Mouse (Mus musculus) midbrain, embryonic 14.5 days (tissue): ENCODE measurements at regions not wholly inside any gene's neighbourhood (a gene's known extent, or its start where the extent isn't known, plus 50 kb on each side); places are given as distances from the start of the nearest gene placed in this dataset.
A peak's percentile ranks its signal among the peaks of the same experiment; 100 is the strongest.

Experiments
- ATAC-seq: fragments of 200-750 bp; cut with Nextera tagmentation; 2 replicates; pipeline ENCODE4 v1.8.0; 2017; ENCODE audit warnings: moderate number of reproducible peaks, moderate library complexity; ENCODE audit not compliant: low FRiP score, low TSS enrichment
- DNase-seq: peaks from one replicate; pipeline ENCODE4 v3.0.0-alpha.2; 2015
- H3K27ac ChIP-seq: fragments of 300-500 bp; sonication (generic); replicated peaks from 2 replicates; pipeline ENCODE4 v1.5.1; 2014; ENCODE audit warnings: mild to moderate bottlenecking, low read depth, low read length, moderate library complexity
- H3K27me3 ChIP-seq: fragments of 300-500 bp; sonication (generic); 2 replicates; pipeline ENCODE4 v1.6.1; 2014; ENCODE audit warnings: low read length, control low read depth, mixed read lengths; ENCODE audit not compliant: control insufficient read depth, insufficient read depth
- H3K36me3 ChIP-seq: fragments of 300-500 bp; sonication (generic); 2 replicates; pipeline ENCODE4 v1.6.1; 2014; ENCODE audit warnings: low read length, control low read depth; ENCODE audit not compliant: control insufficient read depth, insufficient read depth
- H3K4me1 ChIP-seq: fragments of 300-500 bp; sonication (generic); 2 replicates; pipeline ENCODE4 v1.6.1; 2014; ENCODE audit warnings: mild to moderate bottlenecking, antibody characterized with exemption, low read length, control low read depth; ENCODE audit not compliant: control insufficient read depth, insufficient read depth
- H3K4me2 ChIP-seq: fragments of 300-500 bp; sonication (generic); 2 replicates; pipeline ENCODE4 v1.6.1; 2014; ENCODE audit warnings: mild to moderate bottlenecking, low read length, moderate library complexity
- H3K4me3 ChIP-seq: fragments of 300-500 bp; sonication (generic); replicated peaks from 2 replicates; pipeline ENCODE4 v1.5.1; 2014; ENCODE audit warnings: low read depth, low read length
- H3K9ac ChIP-seq: fragments of 300-500 bp; sonication (generic); replicated peaks from 2 replicates; pipeline ENCODE4 v1.6.1; 2014; ENCODE audit warnings: mild to moderate bottlenecking, low read length, moderate library complexity
- H3K9me3 ChIP-seq: fragments of 300-500 bp; sonication (generic); 2 replicates; pipeline ENCODE4 v1.6.1; 2016; ENCODE audit warnings: low read length, control low read depth, mixed read lengths; ENCODE audit not compliant: control insufficient read depth
- WGBS: fragments of 180-500 bp; shearing (Covaris S2); extraction: QIAGEN DNeasy Blood & Tissue Kit; methylation state at CpG from one replicate; pipeline ENCODE4 v1.1.7; 2014; 5-methylcytosine and 5-hydroxymethylcytosine counted together

DNA sequence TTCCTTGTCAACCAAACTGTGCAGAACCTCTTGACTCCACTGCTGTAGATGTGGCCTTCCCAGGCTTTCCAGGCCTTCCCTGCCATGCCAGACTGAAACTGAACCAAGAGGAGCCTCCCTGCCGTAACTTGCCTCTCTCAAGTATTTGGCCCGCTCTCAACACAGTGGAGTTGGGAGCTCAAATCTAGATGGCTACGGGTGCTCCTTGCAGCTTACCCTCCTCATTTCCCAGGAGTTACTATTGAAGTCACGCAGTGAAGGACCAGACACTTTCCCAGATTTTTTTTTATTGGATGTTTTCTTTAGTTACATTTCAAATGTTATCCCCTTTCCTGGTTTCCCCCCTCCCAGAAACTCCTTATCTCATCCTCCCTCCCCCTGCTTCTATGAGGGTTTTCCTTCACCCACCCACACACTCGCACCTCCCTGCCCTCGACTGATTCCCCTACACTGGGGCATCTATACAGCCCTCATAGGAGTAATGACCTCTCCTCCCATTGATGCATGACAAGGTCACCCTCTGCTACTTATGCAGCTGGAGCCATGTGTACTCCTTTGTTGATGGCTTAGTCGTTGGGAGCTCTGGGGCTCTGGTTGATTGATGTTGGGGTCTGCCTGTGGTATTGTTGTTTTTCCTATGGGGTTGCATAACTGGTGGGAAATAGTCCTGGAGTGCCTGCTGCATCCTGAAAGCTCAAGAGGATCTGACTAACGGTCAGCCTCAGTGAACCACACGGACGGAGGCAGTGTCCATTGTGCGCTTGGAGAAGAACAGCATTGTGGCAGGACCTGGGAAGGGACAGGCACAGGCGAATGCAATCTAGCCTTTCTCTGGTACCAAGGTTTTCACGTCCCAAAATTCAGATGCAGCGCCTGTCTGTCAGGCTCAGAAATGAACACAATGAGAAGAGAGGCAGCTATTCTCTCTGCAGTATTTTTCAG is 602.5 kb downstream of the Dok5 start:
- Histone ChIP-seq H3K27ac (no peak overlapping the region), H3K9me3 (no peaks in the 10 kb centered on the region), H3K9ac (no peak overlapping the region), H3K27me3 (no peaks in the 10 kb centered on the region), H3K4me3 (no peak overlapping the region), H3K4me2 (no peak overlapping the region), H3K36me3 (no peaks in the 10 kb centered on the region), H3K4me1 (0 out of 2 replicates have a peak, but pooled peaks cover 6% of the 10 kb centered on the region)
- ATAC-seq (no peak), DNase-seq (peak; percentile 29)
- WGBS: 39% methylated on average over 14 of the region's 14 CpGs

- Histone ChIP-seq H3K9ac (no peak overlapping the region), H3K36me3 (no peaks in the 10 kb centered on the region), H3K9me3 (no peaks in the 10 kb centered on the region), H3K27ac (no peak overlapping the region), H3K4me1 (0 out of 2 replicates have a peak, but pooled peaks cover 6% of the 10 kb centered on the region), H3K4me3 (no peak overlapping the region), H3K27me3 (no peaks in the 10 kb centered on the region), H3K4me2 (no peak overlapping the region)
- DNase-seq: no peak
- no peak for ATAC-seq
- WGBS: 87% methylated on average over 8 of the region's 8 CpGs
These were observed 601.2 kb downstream of the Dok5 start for GRCm38 (mm10) chr2:171332826-171333225.

GRCm38 (mm10) chr2:171331529-171331928 is 599.9 kb downstream of the Dok5 start:
- no peaks in the 10 kb centered on the region for H3K9me3 ChIP-seq
- no peak overlapping the region for H3K4me2 ChIP-seq
- no peak overlapping the region for H3K9ac ChIP-seq
- WGBS: 93% methylated on average over 3 of the region's 3 CpGs
- H3K36me3 ChIP-seq: no peaks in the 10 kb centered on the region
- no peak for DNase-seq
- 0 out of 2 replicates have a peak, but pooled peaks cover 6% of the 10 kb centered on the region for H3K4me1 ChIP-seq
- no peak overlapping the region for H3K27ac ChIP-seq
- no peak for ATAC-seq
- H3K4me3 ChIP-seq: no peak overlapping the region
- H3K27me3 ChIP-seq: no peaks in the 10 kb centered on the region

- no peak for DNase-seq
- Histone ChIP-seq H3K27ac (no peak overlapping the region), H3K4me3 (no peak overlapping the region), H3K36me3 (no peaks in the 10 kb centered on the region), H3K27me3 (no peaks in the 10 kb centered on the region), H3K4me1 (no peaks in the 10 kb centered on the region), H3K9ac (no peak overlapping the region), H3K9me3 (no peaks in the 10 kb centered on the region), H3K4me2 (no peak overlapping the region)
- ATAC-seq: no peak
- 69% methylated on average over 3 of the region's 3 CpGs for WGBS
These were observed 595.3 kb downstream of the Dok5 start for GRCm38 (mm10) chr2:171326909-171327308.

DNA sequence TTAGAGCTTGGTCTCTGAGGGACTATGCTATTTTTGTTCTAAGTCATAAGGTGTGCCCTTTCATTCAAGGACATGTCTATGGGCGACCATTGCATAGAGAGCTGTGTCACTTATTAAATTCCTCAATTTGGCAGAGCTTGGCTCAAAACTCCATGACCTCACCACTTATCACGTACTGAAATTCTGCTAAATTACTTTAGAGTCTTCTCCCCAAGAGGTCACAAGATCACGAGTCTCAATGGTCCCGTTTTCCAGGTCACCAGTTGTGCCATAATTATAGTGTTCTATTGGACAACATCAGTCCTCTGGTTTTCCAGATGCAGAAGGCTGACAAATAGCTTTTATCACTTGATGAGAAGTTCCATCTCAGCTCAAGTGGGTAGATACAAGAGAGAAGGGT is 576.9 kb downstream of the Dok5 start:
- DNase-seq (no peak), ATAC-seq (no peak)
- no peaks in the 10 kb centered on the region for H3K27me3 ChIP-seq
- H3K4me3 ChIP-seq: no peak overlapping the region
- 93% methylated on average over 4 of the region's 4 CpGs for WGBS
- no peak overlapping the region for H3K4me2 ChIP-seq
- no peak overlapping the region for H3K9ac ChIP-seq
- no peaks in the 10 kb centered on the region for H3K4me1 ChIP-seq
- H3K27ac ChIP-seq: no peak overlapping the region
- H3K36me3 ChIP-seq: no peaks in the 10 kb centered on the region
- H3K9me3 ChIP-seq: no peaks in the 10 kb centered on the region

DNA sequence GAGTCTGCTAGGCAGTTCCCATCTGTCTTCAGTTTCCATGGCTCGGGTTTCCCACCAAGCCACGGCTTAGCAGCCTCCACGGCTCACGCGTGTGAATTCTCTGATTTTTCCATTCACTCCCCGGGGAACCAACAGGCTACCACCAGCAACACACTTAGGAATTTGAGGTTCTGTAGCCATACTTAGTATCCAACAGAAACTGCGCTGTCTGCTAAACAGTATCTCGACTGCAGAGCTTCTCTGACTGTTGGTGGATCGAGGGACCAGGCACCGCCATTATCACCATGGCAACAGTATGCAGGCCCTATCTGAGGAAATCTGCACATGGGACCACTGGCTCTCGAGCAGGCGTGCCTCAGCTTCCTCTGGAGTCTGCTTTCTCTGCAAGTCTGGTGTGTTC is 574.4 kb downstream of the Dok5 start:
- Histone ChIP-seq H3K4me1 (no peaks in the 10 kb centered on the region), H3K9me3 (no peaks in the 10 kb centered on the region), H3K4me2 (no peak overlapping the region), H3K27me3 (no peaks in the 10 kb centered on the region), H3K4me3 (no peak overlapping the region), H3K36me3 (no peaks in the 10 kb centered on the region), H3K27ac (no peak overlapping the region), H3K9ac (no peak overlapping the region)
- WGBS: 52% methylated on average over 12 of the region's 12 CpGs
- DNase-seq: peak; percentile 69
- ATAC-seq: peak; percentile 48; the same call in 1 of the 2 replicates

DNA sequence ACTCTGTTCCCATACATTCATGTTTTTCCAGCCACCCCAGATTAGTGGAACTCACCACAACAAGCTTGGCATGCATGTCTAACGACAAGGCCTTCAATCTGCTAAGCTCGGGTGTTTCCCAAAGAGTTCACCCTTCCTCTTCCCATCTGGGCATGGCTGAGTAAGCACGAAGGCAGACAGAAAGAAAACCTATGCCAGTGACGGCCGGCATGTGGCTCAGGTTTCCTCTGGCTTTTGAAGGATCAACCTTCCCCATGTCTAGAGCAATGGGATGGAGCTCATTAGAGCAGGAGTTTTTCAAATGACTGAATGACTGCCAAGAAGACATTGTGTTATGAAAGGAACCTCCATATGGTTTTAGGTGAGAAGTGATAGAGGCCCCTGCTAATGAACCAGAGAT is 566.9 kb downstream of the Dok5 start:
- H3K36me3 ChIP-seq: no peaks in the 10 kb centered on the region
- ATAC-seq (no peak), DNase-seq (no peak)
- H3K4me2 ChIP-seq: no peak overlapping the region
- no peaks in the 10 kb centered on the region for H3K27me3 ChIP-seq
- H3K27ac ChIP-seq: no peak overlapping the region
- 21% methylated on average over 5 of the region's 5 CpGs for WGBS
- no peak overlapping the region for H3K9ac ChIP-seq
- H3K4me3 ChIP-seq: no peak overlapping the region
- no peaks in the 10 kb centered on the region for H3K9me3 ChIP-seq
- no peaks in the 10 kb centered on the region for H3K4me1 ChIP-seq

DNA sequence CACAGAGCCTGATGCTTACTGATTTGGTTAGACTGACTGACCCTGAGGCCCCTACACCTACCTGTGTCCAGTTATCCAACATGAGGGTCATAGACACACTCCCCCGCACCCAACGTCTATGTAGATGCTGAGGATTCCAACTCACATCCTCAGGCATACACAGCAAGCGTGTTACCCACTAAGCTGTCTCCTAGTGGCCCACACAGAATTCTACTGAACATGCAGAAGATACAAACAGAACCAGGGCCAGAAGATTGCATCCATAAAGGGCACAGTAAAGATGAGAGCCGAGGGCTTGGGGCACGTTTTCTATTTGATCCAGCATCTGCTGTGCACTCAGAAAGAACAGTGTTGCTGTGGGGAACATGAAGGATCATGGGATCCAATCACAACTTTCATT is 564.0 kb downstream of the Dok5 start:
- Histone ChIP-seq H3K36me3 (no peaks in the 10 kb centered on the region), H3K9ac (no peak overlapping the region), H3K27me3 (no peaks in the 10 kb centered on the region), H3K4me3 (no peak overlapping the region), H3K9me3 (no peaks in the 10 kb centered on the region), H3K4me2 (no peak overlapping the region), H3K4me1 (no peaks in the 10 kb centered on the region), H3K27ac (no peak overlapping the region)
- ATAC-seq: no peak
- 88% methylated on average over 5 of the region's 5 CpGs for WGBS
- DNase-seq: no peak

DNA sequence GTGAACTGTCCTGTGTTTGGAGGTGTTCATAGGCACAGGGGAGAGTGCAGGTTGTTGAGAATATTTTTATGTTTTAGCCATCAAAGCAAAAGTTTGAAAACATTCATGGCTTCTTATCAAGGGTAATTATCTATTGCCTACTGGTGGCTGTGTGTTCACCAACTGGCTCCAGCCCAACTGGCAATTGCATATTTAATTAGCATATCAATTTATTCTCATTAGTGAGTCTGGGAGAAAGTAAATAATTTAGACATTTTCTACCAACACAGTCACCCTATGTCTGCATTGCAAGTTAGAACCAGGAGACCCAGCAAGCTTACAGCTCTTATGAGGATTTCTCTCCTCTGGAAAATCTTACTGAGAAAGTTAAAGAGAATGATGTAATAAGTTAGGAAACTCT is 561.0 kb downstream of the Dok5 start:
- Histone ChIP-seq H3K9me3 (no peaks in the 10 kb centered on the region), H3K4me3 (no peak overlapping the region), H3K4me2 (no peak overlapping the region), H3K36me3 (no peaks in the 10 kb centered on the region), H3K9ac (no peak overlapping the region), H3K4me1 (no peaks in the 10 kb centered on the region), H3K27ac (no peak overlapping the region), H3K27me3 (no peaks in the 10 kb centered on the region)
- ATAC-seq (no peak), DNase-seq (peak; percentile 27)
